Mouse (Mus musculus): Measurements from ENCODE around the gene Wfikkn1. TPM values are rescaled to one million over a fixed set of nuclear protein-coding genes. Genes with fewer than 3 reads are reported as not detected.

The Wfikkn1 gene
- total RNA-seq, 2 experiments from 2014 or later = 0.35 to 0.36 TPM

GRCm38 (mm10) chr17:25837076-25837410 lies 43.6 kb downstream of the Wfikkn1 start, which contains the start of gene Rhbdl1:
Gene Rhbdl1 (minus strand): TSS chr17:25837295.
- peak; percentile 86 for DNase-seq

- no peak for DNase-seq
Measured at GRCm38 (mm10) chr17:25836397-25837075, 44.1 kb downstream of the Wfikkn1 start.

- no peak for DNase-seq
Measured at GRCm38 (mm10) chr17:25835816-25836215, 44.8 kb downstream of the Wfikkn1 start.

GRCm38 (mm10) chr17:25835301-25835700 lies 45.4 kb downstream of the Wfikkn1 start:
- DNase-seq = no peak

DNA sequence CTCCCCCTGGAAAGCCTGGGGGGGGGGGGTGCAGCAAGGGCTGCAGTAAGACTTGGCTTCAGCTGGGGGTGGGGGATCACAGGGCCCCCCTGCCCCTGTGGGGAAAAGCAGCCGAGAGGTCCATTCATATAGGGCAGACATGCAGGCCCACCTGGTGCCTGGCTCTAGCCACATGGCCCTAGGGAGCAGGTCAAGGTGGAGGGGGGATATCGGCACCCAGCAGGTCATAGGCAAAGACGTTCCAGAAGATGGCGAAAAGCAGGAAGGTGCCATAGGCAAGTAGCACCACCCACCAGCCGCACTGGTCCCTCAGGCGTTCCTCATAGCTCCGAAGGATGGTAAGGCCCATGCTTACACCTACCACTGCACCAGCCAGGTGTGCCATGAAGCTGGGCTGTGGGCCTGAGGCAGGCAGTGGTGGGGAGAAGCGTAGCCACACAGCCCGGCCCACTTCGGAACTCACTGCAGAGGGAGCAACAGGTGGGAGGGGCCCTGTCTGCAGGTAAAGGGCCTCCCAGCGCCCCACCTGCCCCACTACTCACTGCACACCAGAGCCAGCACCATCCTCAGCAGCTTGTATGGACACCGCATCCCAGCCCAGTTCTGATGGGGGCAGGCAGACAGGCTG lies 45.9 kb downstream of the Wfikkn1 start:
- no peak for DNase-seq

DNA sequence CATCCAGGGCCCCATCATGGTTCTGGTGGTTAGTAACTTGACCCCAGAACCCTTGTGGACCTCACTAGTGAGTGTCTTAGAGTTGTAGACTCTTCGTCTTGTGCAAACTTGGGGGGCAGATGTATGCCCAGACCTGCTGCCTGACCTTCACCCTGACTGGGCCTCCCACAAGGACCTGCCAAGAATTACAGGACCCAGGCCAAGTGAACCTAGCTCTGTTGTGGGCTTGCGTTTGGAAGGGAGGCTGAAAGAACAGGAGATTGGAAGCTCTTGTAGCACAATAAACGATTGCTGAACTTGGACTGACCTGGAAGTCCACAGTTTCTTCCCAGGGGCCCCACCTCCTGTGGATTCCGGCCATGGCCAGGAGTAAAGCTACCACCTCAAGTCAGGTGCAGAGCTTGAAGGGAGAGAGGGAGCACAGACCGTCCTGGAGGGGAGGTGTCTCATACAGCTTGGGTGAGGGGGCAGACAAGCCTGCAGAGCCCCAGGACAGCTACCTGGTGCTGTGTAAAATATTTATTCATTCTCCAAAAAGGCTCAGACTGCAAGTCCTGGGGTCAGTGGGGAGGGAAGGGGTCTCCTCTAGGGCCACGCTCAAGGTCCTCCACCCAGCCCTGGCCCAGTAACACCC lies 46.6 kb downstream of the Wfikkn1 start:
- DNase-seq = no peak

GRCm38 (mm10) chr17:25833291-25833663 lies 47.4 kb downstream of the Wfikkn1 start, which contains the start of gene Stub1:
Gene Stub1 (minus strand): TSS chr17:25833404.
- peak; percentile 91 for DNase-seq

DNA sequence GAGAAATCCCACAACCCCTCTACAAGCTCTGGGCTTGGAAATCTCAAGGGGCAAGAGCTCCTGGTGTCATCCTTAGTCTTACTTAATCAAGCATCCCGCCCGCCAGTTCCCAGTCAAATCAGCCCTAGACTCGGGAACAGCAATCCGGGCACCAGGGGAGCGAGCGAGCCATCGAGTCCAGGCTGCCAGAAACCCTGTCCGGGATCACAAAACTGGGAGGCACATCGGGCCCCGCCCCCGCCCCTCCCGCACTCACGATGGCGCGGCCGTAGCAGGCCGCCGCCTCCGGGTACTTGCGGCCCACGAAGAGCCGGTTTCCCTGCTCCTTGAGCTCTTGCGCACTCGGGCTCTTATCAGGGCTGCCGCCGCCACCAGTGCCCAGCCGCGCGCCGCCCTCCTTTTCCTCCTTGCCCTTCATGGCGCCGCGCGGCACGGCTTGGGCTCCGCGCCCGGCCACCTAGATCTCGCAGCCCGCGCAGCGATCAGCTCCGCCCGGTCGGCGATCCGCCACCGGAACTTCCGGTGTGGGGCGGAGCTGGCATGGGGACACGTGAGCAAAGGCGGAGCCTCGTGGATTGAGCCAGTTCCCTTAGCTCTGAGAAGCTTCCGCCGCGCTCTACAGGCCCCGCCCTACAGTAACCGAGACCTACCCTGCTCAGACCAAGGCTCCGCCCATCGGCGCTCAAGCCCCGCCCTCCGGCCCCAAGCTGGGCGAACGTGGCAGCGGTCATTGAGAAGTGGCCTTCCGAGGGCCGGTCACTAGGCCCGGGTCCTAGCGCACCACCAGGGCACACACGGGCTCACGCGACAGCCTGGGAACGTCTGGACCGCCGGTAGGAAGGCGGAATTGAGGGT lies 48.0 kb downstream of the Wfikkn1 start:
- DNase-seq = peak; percentile 99

GRCm38 (mm10) chr17:25831451-25832281 lies 49.0 kb downstream of the Wfikkn1 start:
- DNase-seq = no peak

GRCm38 (mm10) chr17:25830806-25831431 lies 49.7 kb downstream of the Wfikkn1 start:
- no peak for DNase-seq

GRCm38 (mm10) chr17:25830200-25830753 lies 50.4 kb downstream of the Wfikkn1 start:
- DNase-seq = no peak

- no peak for DNase-seq
Measured at GRCm38 (mm10) chr17:25829558-25830017, 51.1 kb downstream of the Wfikkn1 start.

GRCm38 (mm10) chr17:25828712-25829557 lies 51.7 kb downstream of the Wfikkn1 start, which contains the start of gene Jmjd8:
Gene Jmjd8 (plus strand): TSS chr17:25828867.
- DNase-seq = peak; percentile 72

DNA sequence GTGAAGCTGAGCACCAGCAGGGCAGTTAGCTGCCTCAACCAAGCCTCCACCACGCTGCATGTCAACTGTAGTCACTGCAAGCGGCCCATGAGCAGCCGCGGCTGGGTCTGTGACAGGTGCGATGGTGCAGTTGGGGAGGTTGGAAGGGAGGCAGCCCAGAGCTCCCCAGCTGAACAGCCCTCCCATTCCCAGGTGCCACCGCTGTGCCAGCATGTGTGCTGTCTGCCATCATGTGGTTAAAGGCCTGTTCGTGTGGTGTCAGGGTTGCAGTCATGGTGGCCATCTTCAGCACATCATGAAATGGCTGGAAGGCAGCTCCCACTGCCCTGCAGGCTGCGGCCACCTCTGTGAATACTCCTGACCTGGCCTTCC lies 52.4 kb downstream of the Wfikkn1 start:
- DNase-seq = no peak

Small RNAs within 50 kb of the gene (microRNA-seq; reads per million reads assigned to microRNA genes)
- gene Mir3082 (ENCODE audit: borderline replicate concordance in 2 of 2) = 0 reads per million in 2 experiments

Other genes with a start within 250 kb of the Wfikkn1 start
- gene Gng13, start 163.7 kb downstream of the Wfikkn1 start, total RNA-seq (2021) = not detected
- 1 to 10 TPM in 1 of 2 experiments, under 1 TPM in 1; 0.33 to 1.2 TPM for gene Chtf18, start 153.4 kb downstream of the Wfikkn1 start, total RNA-seq (2021)
- gene Rpusd1, start 153.2 kb downstream of the Wfikkn1 start, total RNA-seq (2021) = 1 to 10 TPM; 2.9 to 3.9 TPM
- gene Mslnl, start 144.8 kb downstream of the Wfikkn1 start, total RNA-seq (2021) = not detected
- under 1 TPM; 0.43 to 0.62 TPM for gene Msln, start 126.5 kb downstream of the Wfikkn1 start, total RNA-seq (2021)
- gene Narfl, start 107.1 kb downstream of the Wfikkn1 start, total RNA-seq (2021) = 10 to 100 TPM; 28.9 to 30.8 TPM
- gene Haghl, start 95.2 kb downstream of the Wfikkn1 start, total RNA-seq (2021) = 10 to 100 TPM in 1 of 2 experiments, 1 to 10 TPM in 1; 9.0 to 10.5 TPM
- gene Ccdc78, start 94.3 kb downstream of the Wfikkn1 start, total RNA-seq (2021) = not detected
- 10 to 100 TPM; 35.0 to 38.5 TPM for gene Fam173a, start 88.0 kb downstream of the Wfikkn1 start, total RNA-seq (2021)
- not detected for gene AC134908.4, start 85.2 kb downstream of the Wfikkn1 start, total RNA-seq (2021)
- 10 to 100 TPM; 48.4 to 72.2 TPM for gene Metrn, start 83.7 kb downstream of the Wfikkn1 start, total RNA-seq (2021)
- 1 to 10 TPM; 1.5 to 1.7 TPM for gene Fbxl16, start 71.8 kb downstream of the Wfikkn1 start, total RNA-seq (2021)
- gene Wdr24, start 57.2 kb downstream of the Wfikkn1 start, total RNA-seq (2021) = 10 to 100 TPM in 1 of 2 experiments, 1 to 10 TPM in 1; 9.3 to 10.5 TPM
- gene Jmjd8, start 52.0 kb downstream of the Wfikkn1 start, total RNA-seq (2021) = 10 to 100 TPM; 14.3 to 18.9 TPM
- 10 to 100 TPM; 76.9 to 84.4 TPM for gene Stub1, start 47.5 kb downstream of the Wfikkn1 start, total RNA-seq (2021)
- 10 to 100 TPM; 18.3 to 20.8 TPM for gene Rhbdl1, start 43.6 kb downstream of the Wfikkn1 start, total RNA-seq (2021)
- gene Gm20683, start 39.1 kb downstream of the Wfikkn1 start, total RNA-seq (2021) = 10 to 100 TPM; 13.8 to 16.5 TPM
- gene Rhot2, start 36.0 kb downstream of the Wfikkn1 start, total RNA-seq (2021) = 10 to 100 TPM; 54.4 to 76.1 TPM
- 1 to 10 TPM; 1.2 to 2.1 TPM for gene Wdr90, start 19.4 kb downstream of the Wfikkn1 start, total RNA-seq (2021)
- 100 to 1,000 TPM; 102 to 114 TPM for gene Mcrip2, start 12.1 kb downstream of the Wfikkn1 start, total RNA-seq (2021)
- gene Mettl26, start 5.8 kb downstream of the Wfikkn1 start, total RNA-seq (2021) = 10 to 100 TPM; 31.9 to 37.0 TPM
- 10 to 100 TPM in 1 of 2 experiments, 1 to 10 TPM in 1; 8.7 to 11.0 TPM for gene Rab40c, start 38.9 kb upstream of the Wfikkn1 start, total RNA-seq (2021)
- 10 to 100 TPM; 30.0 to 31.9 TPM for gene Pigq, start 64.1 kb upstream of the Wfikkn1 start, total RNA-seq (2021)
- not detected for gene Nhlrc4, start 64.1 kb upstream of the Wfikkn1 start, total RNA-seq (2021)
- not detected for gene A930017K11Rik, start 71.7 kb upstream of the Wfikkn1 start, total RNA-seq (2021)
- gene Capn15, start 104.9 kb upstream of the Wfikkn1 start, total RNA-seq (2021) = 1 to 10 TPM; 5.6 to 6.8 TPM
- gene Rab11fip3, start 188.7 kb upstream of the Wfikkn1 start, total RNA-seq (2021) = 10 to 100 TPM; 54.9 to 71.5 TPM
- 1 to 10 TPM; 2.8 to 3.2 TPM for gene Decr2, start 209.5 kb upstream of the Wfikkn1 start, total RNA-seq (2021)
- gene Nme4, start 214.7 kb upstream of the Wfikkn1 start, total RNA-seq (2021) = 1 to 10 TPM; 1.2 to 1.7 TPM
- gene Tmem8, start 232.4 kb upstream of the Wfikkn1 start, total RNA-seq (2021) = 1 to 10 TPM in 1 of 2 experiments, under 1 TPM in 1; 0.87 to 1.2 TPM
- gene Mrpl28, start 242.6 kb upstream of the Wfikkn1 start, total RNA-seq (2021) = 10 to 100 TPM; 62.0 to 62.3 TPM

All from gastrocnemius, postnatal 25 days (tissue).